Mouse (Mus musculus): ENCODE data around the gene Gm20388.

DNA sequence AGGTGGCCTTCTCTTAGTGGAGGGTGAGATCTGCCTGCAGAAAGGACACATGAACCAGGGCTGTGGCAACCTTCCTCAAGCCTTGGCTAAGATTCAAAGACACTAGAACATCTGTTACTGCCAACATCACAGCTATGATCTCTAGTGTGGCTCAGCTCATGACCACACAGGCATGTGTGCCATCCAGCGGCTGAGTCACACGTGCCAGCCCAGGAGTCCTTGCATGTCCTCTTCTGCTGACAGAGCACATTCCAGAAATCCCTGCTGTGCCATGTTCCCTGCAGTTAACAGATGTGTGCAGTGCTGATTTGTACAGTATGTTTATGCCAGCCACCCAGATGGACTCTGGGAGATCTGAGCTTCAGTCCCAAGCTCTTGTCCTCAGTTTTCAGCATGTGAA lies 4088.9 kb downstream of the Gm20388 start:
- no peak for TF ChIP-seq POLR2A (IDR thresholded peaks at IDR 0.05; ENCODE audit: low read depth, low read length)
- TF ChIP-seq CTCF (conservative IDR thresholded peaks at IDR 0.05; ENCODE audit: insufficient read depth, insufficient read length, low read depth, low read length), result no peak

Measured in kidney, adult 2 months (tissue).